Mouse (Mus musculus): ENCODE data around the gene Vwa7. TPM values are rescaled to one million over a fixed set of nuclear protein-coding genes. Genes with fewer than 3 reads are reported as not detected.

Vwa7 gene
- polyA plus RNA-seq, 1 experiment from 2014 or later, result 0.30 TPM

GRCm38 (mm10) chr17:35071454-35071853 lies 55.1 kb downstream of the Vwa7 start:
- no peak overlapping the region for H3K27ac ChIP-seq (ENCODE audit: low read length)

GRCm38 (mm10) chr17:35074097-35074496 lies 57.7 kb downstream of the Vwa7 start:
- Histone ChIP-seq H3K4me1 (ENCODE audit: insufficient read depth, low read depth, low read length) (no peaks in the 10 kb centered on the region), H3K4me3 (ENCODE audit: low read depth, low read length) (no peak overlapping the region), H3K4me2 (replicated peaks; ENCODE audit: low read depth, low read length) (no peak overlapping the region), H3K27ac (ENCODE audit: low read length) (no peak overlapping the region), H3K9me3 (ENCODE audit: low read length) (no peaks in the 10 kb centered on the region), H3K9ac (replicated peaks; ENCODE audit: low read depth) (no peak overlapping the region), H3K27me3 (replicated peaks; ENCODE audit: insufficient read depth, low read length) (no peaks in the 10 kb centered on the region), H3K36me3 (ENCODE audit: insufficient read depth, low read length) (no peaks in the 10 kb centered on the region)
- WGBS, result 58% methylated on average over 17 of the region's 17 CpGs
- ATAC-seq, result no peak
- no peak for DNase-seq (ENCODE audit: low spot score)
- TF ChIP-seq CTCF (IDR thresholded peaks at IDR 0.05), result no peak
- TF ChIP-seq EP300 (IDR thresholded peaks at IDR 0.05), result no peak

More at GRCm38 (mm10) chr17:35071454-35071853, 55.1 kb downstream of the Vwa7 start:
- 61% methylated on average over 9 of the region's 9 CpGs for WGBS
- Histone ChIP-seq H3K4me3 (ENCODE audit: low read depth, low read length) (no peak overlapping the region), H3K4me1 (ENCODE audit: insufficient read depth, low read depth, low read length) (no peaks in the 10 kb centered on the region; the same call in 1 of the 2 replicates), H3K36me3 (ENCODE audit: insufficient read depth, low read length) (no peaks in the 10 kb centered on the region), H3K27me3 (replicated peaks; ENCODE audit: insufficient read depth, low read length) (0 out of 2 replicates have a peak, but pooled peaks cover under 1% of the 10 kb centered on the region), H3K9me3 (ENCODE audit: low read length) (no peaks in the 10 kb centered on the region), H3K9ac (replicated peaks; ENCODE audit: low read depth) (no peak overlapping the region), H3K4me2 (replicated peaks; ENCODE audit: low read depth, low read length) (no peak overlapping the region)
- TF ChIP-seq EP300 (IDR thresholded peaks at IDR 0.05) (no peak), CTCF (IDR thresholded peaks at IDR 0.05) (no peak)
- ATAC-seq, result no peak
- no peak for DNase-seq (ENCODE audit: low spot score)

Other genes with a start within 250 kb of the Vwa7 start
- gene Cyp21a1, start 212.0 kb upstream of the Vwa7 start, polyA plus RNA-seq (2015; fragmentation: Nextera tagmentation; extraction: Ambion mirVana), result not detected in 2 replicates
- 34.7 and 37.3 TPM in 2 replicates for gene Stk19, start 179.6 kb upstream of the Vwa7 start, polyA plus RNA-seq (2015; fragmentation: Nextera tagmentation; extraction: Ambion mirVana)
- 39.8 and 40.9 TPM in 2 replicates for gene Dxo, start 179.6 kb upstream of the Vwa7 start, polyA plus RNA-seq (2015; fragmentation: Nextera tagmentation; extraction: Ambion mirVana)
- gene Skiv2l, start 166.4 kb upstream of the Vwa7 start, polyA plus RNA-seq (2015; fragmentation: Nextera tagmentation; extraction: Ambion mirVana), result 30.6 and 32.1 TPM in 2 replicates
- 45.0 and 49.0 TPM in 2 replicates for gene Nelfe, start 166.2 kb upstream of the Vwa7 start, polyA plus RNA-seq (2015; fragmentation: Nextera tagmentation; extraction: Ambion mirVana)
- 8.1 and 10.6 TPM in 2 replicates for gene Cfb, start 154.1 kb upstream of the Vwa7 start, polyA plus RNA-seq (2015; fragmentation: Nextera tagmentation; extraction: Ambion mirVana)
- 0.89 and 0.99 TPM in 2 replicates for gene Zbtb12, start 137.1 kb upstream of the Vwa7 start, polyA plus RNA-seq (2015; fragmentation: Nextera tagmentation; extraction: Ambion mirVana)
- not detected in 2 replicates for gene Gm20547, start 134.5 kb upstream of the Vwa7 start, polyA plus RNA-seq (2015; fragmentation: Nextera tagmentation; extraction: Ambion mirVana)
- gene C2, start 118.3 kb upstream of the Vwa7 start, polyA plus RNA-seq (2015; fragmentation: Nextera tagmentation; extraction: Ambion mirVana), result 11.7 and 13.6 TPM in 2 replicates
- gene Ehmt2, start 118.1 kb upstream of the Vwa7 start, polyA plus RNA-seq (2015; fragmentation: Nextera tagmentation; extraction: Ambion mirVana), result 28.7 and 35.6 TPM in 2 replicates
- 7.0 and 7.3 TPM in 2 replicates for gene Slc44a4, start 102.1 kb upstream of the Vwa7 start, polyA plus RNA-seq (2015; fragmentation: Nextera tagmentation; extraction: Ambion mirVana)
- 31.9 and 34.2 TPM in 2 replicates for gene Neu1, start 85.3 kb upstream of the Vwa7 start, polyA plus RNA-seq (2015; fragmentation: Nextera tagmentation; extraction: Ambion mirVana)
- 0.35 and 0.50 TPM in 2 replicates for gene Hspa1b, start 57.3 kb upstream of the Vwa7 start, polyA plus RNA-seq (2015; fragmentation: Nextera tagmentation; extraction: Ambion mirVana)
- not detected in 2 replicates for gene Gm20481, start 46.7 kb upstream of the Vwa7 start, polyA plus RNA-seq (2015; fragmentation: Nextera tagmentation; extraction: Ambion mirVana)
- gene Hspa1a, start 44.4 kb upstream of the Vwa7 start, polyA plus RNA-seq (2015; fragmentation: Nextera tagmentation; extraction: Ambion mirVana), result 8.2 and 11.9 TPM in 2 replicates
- 0.70 and 0.79 TPM in 2 replicates for gene Hspa1l, start 43.9 kb upstream of the Vwa7 start, polyA plus RNA-seq (2015; fragmentation: Nextera tagmentation; extraction: Ambion mirVana)
- gene Lsm2, start 34.7 kb upstream of the Vwa7 start, polyA plus RNA-seq (2015; fragmentation: Nextera tagmentation; extraction: Ambion mirVana), result 47.3 and 55.4 TPM in 2 replicates
- gene Vars, start 15.6 kb upstream of the Vwa7 start, polyA plus RNA-seq (2015; fragmentation: Nextera tagmentation; extraction: Ambion mirVana), result 24.6 and 24.7 TPM in 2 replicates
- 1.7 TPM in 2 replicates for gene Sapcd1, start 11.4 kb downstream of the Vwa7 start, polyA plus RNA-seq (2015; fragmentation: Nextera tagmentation; extraction: Ambion mirVana)
- 1.8 and 2.4 TPM in 2 replicates for gene Msh5, start 30.2 kb downstream of the Vwa7 start, polyA plus RNA-seq (2015; fragmentation: Nextera tagmentation; extraction: Ambion mirVana)
- 343 and 355 TPM in 2 replicates for gene Clic1, start 33.4 kb downstream of the Vwa7 start, polyA plus RNA-seq (2015; fragmentation: Nextera tagmentation; extraction: Ambion mirVana)
- gene Ddah2, start 42.5 kb downstream of the Vwa7 start, polyA plus RNA-seq (2015; fragmentation: Nextera tagmentation; extraction: Ambion mirVana), result 238 and 247 TPM in 2 replicates
- 3.5 and 4.9 TPM in 2 replicates for gene Ly6g6c, start 48.8 kb downstream of the Vwa7 start, polyA plus RNA-seq (2015; fragmentation: Nextera tagmentation; extraction: Ambion mirVana)
- gene Mpig6b, start 49.6 kb downstream of the Vwa7 start, polyA plus RNA-seq (2015; fragmentation: Nextera tagmentation; extraction: Ambion mirVana), result 2.1 and 2.3 TPM in 2 replicates
- 2.8 and 3.1 TPM in 2 replicates for gene Ly6g6e, start 60.3 kb downstream of the Vwa7 start, polyA plus RNA-seq (2015; fragmentation: Nextera tagmentation; extraction: Ambion mirVana)
- 14.4 and 14.7 TPM in 2 replicates for gene Ly6g6d, start 61.5 kb downstream of the Vwa7 start, polyA plus RNA-seq (2015; fragmentation: Nextera tagmentation; extraction: Ambion mirVana)
- gene Ly6g6f, start 69.0 kb downstream of the Vwa7 start, polyA plus RNA-seq (2015; fragmentation: Nextera tagmentation; extraction: Ambion mirVana), result 0.71 and 0.74 TPM in 2 replicates
- gene Abhd16a, start 72.7 kb downstream of the Vwa7 start, polyA plus RNA-seq (2015; fragmentation: Nextera tagmentation; extraction: Ambion mirVana), result 104 and 111 TPM in 2 replicates
- not detected in 2 replicates for gene Ly6g5c, start 91.7 kb downstream of the Vwa7 start, polyA plus RNA-seq (2015; fragmentation: Nextera tagmentation; extraction: Ambion mirVana)
- 0.60 and 0.69 TPM in 2 replicates for gene Ly6g5b, start 98.8 kb downstream of the Vwa7 start, polyA plus RNA-seq (2015; fragmentation: Nextera tagmentation; extraction: Ambion mirVana)
- gene Gpank1, start 104.9 kb downstream of the Vwa7 start, polyA plus RNA-seq (2015; fragmentation: Nextera tagmentation; extraction: Ambion mirVana), result 16.0 and 18.5 TPM in 2 replicates
- 203 and 207 TPM in 2 replicates for gene Csnk2b, start 105.5 kb downstream of the Vwa7 start, polyA plus RNA-seq (2015; fragmentation: Nextera tagmentation; extraction: Ambion mirVana)
- gene D17H6S53E, start 109.8 kb downstream of the Vwa7 start, polyA plus RNA-seq (2015; fragmentation: Nextera tagmentation; extraction: Ambion mirVana), result 14.4 and 16.3 TPM in 2 replicates
- gene Apom, start 115.5 kb downstream of the Vwa7 start, polyA plus RNA-seq (2015; fragmentation: Nextera tagmentation; extraction: Ambion mirVana), result 0.19 and 0.27 TPM in 2 replicates
- 34.8 and 35.8 TPM in 2 replicates for gene Bag6, start 118.6 kb downstream of the Vwa7 start, polyA plus RNA-seq (2015; fragmentation: Nextera tagmentation; extraction: Ambion mirVana)
- 74.1 and 86.0 TPM in 2 replicates for gene Prrc2a, start 148.3 kb downstream of the Vwa7 start, polyA plus RNA-seq (2015; fragmentation: Nextera tagmentation; extraction: Ambion mirVana)
- 9.9 and 10.3 TPM in 2 replicates for gene Aif1, start 159.5 kb downstream of the Vwa7 start, polyA plus RNA-seq (2015; fragmentation: Nextera tagmentation; extraction: Ambion mirVana)
- 24.8 and 27.5 TPM in 2 replicates for gene Lst1, start 171.9 kb downstream of the Vwa7 start, polyA plus RNA-seq (2015; fragmentation: Nextera tagmentation; extraction: Ambion mirVana)
- 2.3 and 3.0 TPM in 2 replicates for gene Ltb, start 177.9 kb downstream of the Vwa7 start, polyA plus RNA-seq (2015; fragmentation: Nextera tagmentation; extraction: Ambion mirVana)
- 0.95 and 3.7 TPM in 2 replicates for gene Tnf, start 185.4 kb downstream of the Vwa7 start, polyA plus RNA-seq (2015; fragmentation: Nextera tagmentation; extraction: Ambion mirVana)
- gene Lta, start 188.8 kb downstream of the Vwa7 start, polyA plus RNA-seq (2015; fragmentation: Nextera tagmentation; extraction: Ambion mirVana), result 0.11 TPM in 1 of 2 replicates, not detected in the other
- gene Gm16181, start 204.3 kb downstream of the Vwa7 start, polyA plus RNA-seq (2015; fragmentation: Nextera tagmentation; extraction: Ambion mirVana), result 0.60 TPM in 1 of 2 replicates, not detected in the other
- gene Atp6v1g2, start 217.1 kb downstream of the Vwa7 start, polyA plus RNA-seq (2015; fragmentation: Nextera tagmentation; extraction: Ambion mirVana), result 4.7 and 6.1 TPM in 2 replicates
- 11.2 and 12.2 TPM in 2 replicates for gene Nfkbil1, start 219.2 kb downstream of the Vwa7 start, polyA plus RNA-seq (2015; fragmentation: Nextera tagmentation; extraction: Ambion mirVana)
- 161 and 170 TPM in 2 replicates for gene Ddx39b, start 225.2 kb downstream of the Vwa7 start, polyA plus RNA-seq (2015; fragmentation: Nextera tagmentation; extraction: Ambion mirVana)
- gene H2-D1, start 246.2 kb downstream of the Vwa7 start, polyA plus RNA-seq (2015; fragmentation: Nextera tagmentation; extraction: Ambion mirVana), result 530 and 579 TPM in 2 replicates